Mouse (Mus musculus) spleen, adult 2 months (tissue): ENCODE data around the gene Tnrc6a. TPM values are rescaled to one million over a fixed set of nuclear protein-coding genes. Genes with fewer than 3 reads are reported as not detected.

Source experiments
- DNase-seq, 2 experiments: peaks; one replicate each; pipeline versions ENCODE4 v3.0.0 to v3.0.0-alpha.2; 2012 to 2021; ENCODE audit warnings: low spot score in 2 of 2, low read depth in 1 of 2
- H3K27ac ChIP-seq: fragments of 200-500 bp; 2 replicates; pipeline ENCODE4 v1.5.1; 2012; ENCODE audit warnings: low read length, inconsistent platforms; ENCODE audit not compliant: insufficient read depth
- H3K27me3 ChIP-seq: fragments of 200-500 bp; 2 replicates; pipeline ENCODE4 v1.6.1; 2012; ENCODE audit warnings: mild to moderate bottlenecking, moderate library complexity, low read length, inconsistent platforms; ENCODE audit not compliant: control insufficient read depth, insufficient read depth
- H3K36me3 ChIP-seq: fragments of 200-500 bp; 2 replicates; pipeline ENCODE4 v1.6.1; 2012; ENCODE audit warnings: mild to moderate bottlenecking, low read length, inconsistent platforms; ENCODE audit not compliant: control insufficient read depth, insufficient read depth
- H3K4me1 ChIP-seq: fragments of 200-500 bp; 2 replicates; pipeline ENCODE4 v1.6.1; 2011; ENCODE audit warnings: inconsistent platforms; ENCODE audit not compliant: control insufficient read depth, insufficient read depth, insufficient read length
- H3K4me3 ChIP-seq: fragments of 200-500 bp; 2 replicates; pipeline ENCODE4 v1.5.1; 2011; ENCODE audit warnings: mild to moderate bottlenecking, inconsistent platforms; ENCODE audit not compliant: insufficient read depth, insufficient read length; ENCODE audit errors: extremely low read depth
- CTCF ChIP-seq: fragments of 200-500 bp; IDR thresholded peaks from 2 replicates; pipeline ENCODE4 v1.5.1; 2011; ENCODE audit warnings: mild to moderate bottlenecking, inconsistent platforms; ENCODE audit not compliant: insufficient read depth, insufficient read length, insufficient replicate concordance; ENCODE audit errors: extremely low read depth
- POLR2A ChIP-seq: fragments of 200-500 bp; IDR thresholded peaks from 2 replicates; pipeline ENCODE4 v1.6.1; 2011; ENCODE audit warnings: low read depth, low read length, inconsistent platforms
- WGBS: fragments of 180-500 bp; shearing (Covaris S2); methylation state at CpG from one replicate; pipeline ENCODE4 v1.1.7; 2018; 5-methylcytosine and 5-hydroxymethylcytosine counted together
- polyA plus RNA-seq: library from polyadenylated mRNA; depleted of rRNA; stranded (reverse); fragments of >200 nt; gene quantifications from 2 replicates; pipeline ENCODE4 v1.2.3, GENCODE M21; 2012

The Tnrc6a gene
- polyA plus RNA-seq, 1 experiment = 33.2 TPM

GRCm38 (mm10) chr7:123184891-123185290, 61.2 kb downstream of the Tnrc6a start:
- no peak for DNase-seq
- Histone ChIP-seq H3K27ac (no peak overlapping the region), H3K27me3 (no peaks in the 10 kb centered on the region), H3K4me3 (no peak overlapping the region), H3K4me1 (no peaks in the 10 kb centered on the region), H3K36me3 (peaks cover 61% of the 10 kb centered on the region)
- WGBS = 97% methylated on average over 1 of the region's 1 CpGs
- TF ChIP-seq POLR2A (no peak), CTCF (no peak)

DNA sequence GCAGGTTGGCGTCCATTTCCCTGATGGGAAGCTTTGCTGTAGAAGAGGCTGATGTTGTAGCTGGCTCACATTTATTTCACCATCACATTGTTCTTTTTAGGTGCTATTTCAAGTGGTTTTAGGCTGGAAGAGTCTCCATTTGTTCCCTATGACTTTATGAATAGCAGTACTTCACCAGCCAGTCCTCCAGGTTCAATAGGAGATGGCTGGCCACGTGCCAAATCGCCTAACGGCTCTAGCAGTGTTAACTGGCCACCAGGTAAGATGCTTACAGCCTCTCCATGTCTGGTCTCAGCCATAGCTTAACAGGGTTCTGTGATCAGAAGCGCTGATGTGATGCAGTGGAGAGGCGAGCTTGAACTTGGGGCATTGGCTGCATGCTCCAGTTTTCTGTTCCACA, 62.8 kb downstream of the Tnrc6a start:
- 98% methylated on average over 6 of the region's 6 CpGs for WGBS
- H3K36me3 ChIP-seq = peaks cover 60% of the 10 kb centered on the region
- TF ChIP-seq CTCF (no peak), POLR2A (no peak)
- H3K27me3 ChIP-seq = no peaks in the 10 kb centered on the region
- DNase-seq = no peak
- no peak overlapping the region for H3K4me3 ChIP-seq
- no peak overlapping the region for H3K27ac ChIP-seq
- no peaks in the 10 kb centered on the region for H3K4me1 ChIP-seq

DNA sequence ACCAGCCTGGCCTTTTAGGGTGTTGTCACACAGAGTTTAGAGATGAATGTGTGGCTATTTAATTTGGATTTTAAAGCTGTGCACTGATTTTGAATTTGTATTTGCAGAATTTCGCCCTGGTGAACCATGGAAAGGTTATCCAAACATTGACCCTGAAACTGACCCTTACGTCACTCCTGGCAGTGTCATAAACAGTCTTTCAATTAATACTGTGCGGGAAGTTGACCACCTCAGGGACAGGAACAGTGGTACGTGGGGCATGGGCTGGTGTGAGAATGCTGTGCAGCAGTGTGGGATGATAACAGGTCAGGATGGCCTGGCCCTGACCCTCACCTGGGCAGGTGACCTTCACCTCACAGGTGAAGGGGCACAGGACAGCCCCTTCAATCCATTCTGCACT, 63.6 kb downstream of the Tnrc6a start:
- peaks cover 59% of the 10 kb centered on the region for H3K36me3 ChIP-seq
- no peaks in the 10 kb centered on the region for H3K4me1 ChIP-seq
- DNase-seq = no peak
- TF ChIP-seq POLR2A (no peak), CTCF (no peak)
- H3K4me3 ChIP-seq = no peak overlapping the region
- H3K27me3 ChIP-seq = no peaks in the 10 kb centered on the region
- H3K27ac ChIP-seq = no peak overlapping the region
- 92% methylated on average over 4 of the region's 4 CpGs for WGBS

DNA sequence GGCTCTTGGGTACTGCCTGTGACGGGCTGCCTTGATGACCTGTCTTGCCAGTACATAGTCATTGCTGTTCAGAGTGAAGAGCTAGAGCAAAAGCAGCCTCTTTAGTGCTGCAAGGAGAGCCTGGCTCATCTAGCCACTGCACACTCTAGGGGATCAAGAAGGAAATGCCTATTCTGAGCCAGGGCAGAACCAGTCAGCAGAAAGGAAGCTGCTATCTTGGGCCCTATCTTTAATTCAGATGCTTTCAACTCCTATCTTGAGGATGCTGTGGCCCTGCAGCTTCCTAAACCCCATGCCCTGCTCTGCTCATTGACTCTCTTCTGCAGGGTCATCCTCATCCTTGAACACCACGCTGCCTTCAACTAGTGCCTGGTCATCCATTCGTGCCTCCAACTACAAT, 64.8 kb downstream of the Tnrc6a start:
- 87% methylated on average over 3 of the region's 3 CpGs for WGBS
- no peaks in the 10 kb centered on the region for H3K4me1 ChIP-seq

GRCm38 (mm10) chr7:123189762-123190161, 66.1 kb downstream of the Tnrc6a start:
- Histone ChIP-seq H3K4me3 (no peak overlapping the region), H3K36me3 (peaks cover 57% of the 10 kb centered on the region), H3K4me1 (no peaks in the 10 kb centered on the region), H3K27ac (no peak overlapping the region), H3K27me3 (no peaks in the 10 kb centered on the region)
- TF ChIP-seq CTCF (no peak), POLR2A (no peak)
- WGBS = 93% methylated on average over 8 of the region's 8 CpGs
- DNase-seq = no peak

More for the DNA sequence above, 64.8 kb downstream of the Tnrc6a start:
- H3K27me3 ChIP-seq = no peaks in the 10 kb centered on the region
- TF ChIP-seq CTCF = no peak
- no peak for TF ChIP-seq POLR2A
- DNase-seq = no peak
- H3K36me3 ChIP-seq = peaks cover 65% of the 10 kb centered on the region
- no peak overlapping the region for H3K4me3 ChIP-seq
- H3K27ac ChIP-seq = no peak overlapping the region

DNA sequence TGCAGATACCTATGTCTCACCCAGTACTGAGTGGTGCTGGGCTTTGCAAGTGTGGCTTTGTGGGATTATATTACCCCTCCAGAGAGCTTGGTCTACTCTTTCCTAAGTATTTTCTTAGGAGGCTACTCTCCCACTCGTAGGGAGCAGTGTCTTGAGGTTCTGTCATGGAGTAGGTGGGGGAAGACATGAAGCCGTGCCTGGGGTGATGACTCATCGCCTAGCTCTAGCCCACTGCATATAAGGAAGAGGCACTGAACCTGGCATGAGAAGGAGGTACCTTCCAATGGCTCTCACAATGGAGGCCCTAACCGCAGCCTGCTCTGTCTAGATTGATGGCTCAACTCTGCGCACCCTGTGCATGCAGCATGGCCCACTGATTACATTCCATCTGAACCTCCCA, 68.0 kb downstream of the Tnrc6a start:
- TF ChIP-seq POLR2A = no peak
- TF ChIP-seq CTCF = no peak
- no peaks in the 10 kb centered on the region for H3K27me3 ChIP-seq
- peaks cover 48% of the 10 kb centered on the region for H3K36me3 ChIP-seq
- no peak for DNase-seq
- 80% methylated on average over 5 of the region's 5 CpGs for WGBS
- H3K4me1 ChIP-seq = no peaks in the 10 kb centered on the region
- H3K4me3 ChIP-seq = no peak overlapping the region
- H3K27ac ChIP-seq = no peak overlapping the region

- Histone ChIP-seq H3K27ac (no peak overlapping the region), H3K4me3 (no peak overlapping the region), H3K36me3 (peaks cover 39% of the 10 kb centered on the region), H3K27me3 (no peaks in the 10 kb centered on the region), H3K4me1 (no peaks in the 10 kb centered on the region)
- 98% methylated on average over 12 of the region's 12 CpGs for WGBS
- DNase-seq = no peak
- TF ChIP-seq POLR2A (no peak), CTCF (no peak)
Observed at GRCm38 (mm10) chr7:123193201-123193600, 69.5 kb downstream of the Tnrc6a start.
